Mouse (Mus musculus): ENCODE measurements at regions not wholly inside any gene's neighbourhood (a gene's known extent, or its start where the extent isn't known, plus 50 kb on each side); places are given as distances from the start of the nearest gene placed in this dataset.

- no peak for ATAC-seq (replicated peaks; ENCODE audit: extremely low read depth, insufficient read depth, low FRiP score)
- WGBS: 51% methylated on average over 5 of the region's 5 CpGs
- H3K4me2 ChIP-seq (ENCODE audit: low read depth, low read length): no peak overlapping the region
- no peak overlapping the region for H3K27ac ChIP-seq (ENCODE audit: low read length)
- H3K9ac ChIP-seq (ENCODE audit: low read length): no peak overlapping the region
- peaks cover 25% of the 10 kb centered on the region for H3K4me1 ChIP-seq (ENCODE audit: control insufficient read depth, insufficient read depth, low read length)
- H3K9me3 ChIP-seq (replicated peaks; ENCODE audit: control insufficient read depth, low read length): 0 out of 2 replicates have a peak, but pooled peaks cover 2% of the 10 kb centered on the region
- H3K27me3 ChIP-seq (ENCODE audit: control insufficient read depth, insufficient read depth, low read length): no peaks in the 10 kb centered on the region
- H3K4me3 ChIP-seq (ENCODE audit: low read length): no peak overlapping the region
- H3K36me3 ChIP-seq (ENCODE audit: control insufficient read depth, insufficient read depth): no peaks in the 10 kb centered on the region
These were observed 191.0 kb downstream of the Zfp36l1 start for GRCm38 (mm10) chr12:79921786-79922185.

DNA sequence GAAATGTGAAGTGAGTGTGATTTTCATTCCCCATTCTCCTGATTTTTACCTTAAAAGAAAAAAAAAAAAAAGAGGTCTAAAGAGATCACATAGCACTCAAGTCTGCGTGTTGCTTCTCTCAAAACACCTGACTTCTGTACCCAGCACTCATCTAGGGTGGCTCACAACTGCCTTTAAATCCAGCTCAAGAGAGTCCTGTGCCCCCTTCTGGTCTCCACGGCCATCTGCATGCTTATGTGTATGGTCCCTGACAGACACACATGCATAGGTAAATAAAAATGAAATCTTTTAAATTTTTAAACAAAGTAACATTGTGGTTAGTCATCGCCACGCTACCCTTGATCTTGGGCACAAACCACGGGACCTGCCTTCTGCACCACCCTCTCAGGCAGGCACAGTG, 193.8 kb downstream of the Zfp36l1 start:
- Histone ChIP-seq H3K9me3 (replicated peaks; ENCODE audit: control insufficient read depth, low read length) (peaks cover 8% of the 10 kb centered on the region), H3K27me3 (ENCODE audit: control insufficient read depth, insufficient read depth, low read length) (no peaks in the 10 kb centered on the region), H3K27ac (ENCODE audit: low read length) (no peak overlapping the region), H3K4me1 (ENCODE audit: control insufficient read depth, insufficient read depth, low read length) (peaks cover 4% of the 10 kb centered on the region; the same call in 1 of the 2 replicates), H3K4me2 (ENCODE audit: low read depth, low read length) (no peak overlapping the region), H3K9ac (ENCODE audit: low read length) (no peak overlapping the region), H3K4me3 (ENCODE audit: low read length) (no peak overlapping the region), H3K36me3 (ENCODE audit: control insufficient read depth, insufficient read depth) (no peaks in the 10 kb centered on the region)
- no peak for ATAC-seq (replicated peaks; ENCODE audit: extremely low read depth, insufficient read depth, low FRiP score)
- 88% methylated on average over 5 of the region's 5 CpGs for WGBS

GRCm38 (mm10) chr12:79917634-79918289, 195.1 kb downstream of the Zfp36l1 start:
- peaks cover 8% of the 10 kb centered on the region for H3K9me3 ChIP-seq (replicated peaks; ENCODE audit: control insufficient read depth, low read length)
- peak overlapping the region; percentile 5; the same call in 1 of the 2 replicates for H3K27ac ChIP-seq (ENCODE audit: low read length)
- no peak overlapping the region for H3K4me2 ChIP-seq (ENCODE audit: low read depth, low read length)
- no peaks in the 10 kb centered on the region for H3K27me3 ChIP-seq (ENCODE audit: control insufficient read depth, insufficient read depth, low read length)
- peaks cover 4% of the 10 kb centered on the region; the same call in 1 of the 2 replicates for H3K4me1 ChIP-seq (ENCODE audit: control insufficient read depth, insufficient read depth, low read length)
- WGBS: 37% methylated on average over 10 of the region's 10 CpGs
- no peak overlapping the region for H3K9ac ChIP-seq (ENCODE audit: low read length)
- H3K4me3 ChIP-seq (ENCODE audit: low read length): no peak overlapping the region
- ATAC-seq (replicated peaks; ENCODE audit: extremely low read depth, insufficient read depth, low FRiP score): no peak
- no peaks in the 10 kb centered on the region for H3K36me3 ChIP-seq (ENCODE audit: control insufficient read depth, insufficient read depth)

DNA sequence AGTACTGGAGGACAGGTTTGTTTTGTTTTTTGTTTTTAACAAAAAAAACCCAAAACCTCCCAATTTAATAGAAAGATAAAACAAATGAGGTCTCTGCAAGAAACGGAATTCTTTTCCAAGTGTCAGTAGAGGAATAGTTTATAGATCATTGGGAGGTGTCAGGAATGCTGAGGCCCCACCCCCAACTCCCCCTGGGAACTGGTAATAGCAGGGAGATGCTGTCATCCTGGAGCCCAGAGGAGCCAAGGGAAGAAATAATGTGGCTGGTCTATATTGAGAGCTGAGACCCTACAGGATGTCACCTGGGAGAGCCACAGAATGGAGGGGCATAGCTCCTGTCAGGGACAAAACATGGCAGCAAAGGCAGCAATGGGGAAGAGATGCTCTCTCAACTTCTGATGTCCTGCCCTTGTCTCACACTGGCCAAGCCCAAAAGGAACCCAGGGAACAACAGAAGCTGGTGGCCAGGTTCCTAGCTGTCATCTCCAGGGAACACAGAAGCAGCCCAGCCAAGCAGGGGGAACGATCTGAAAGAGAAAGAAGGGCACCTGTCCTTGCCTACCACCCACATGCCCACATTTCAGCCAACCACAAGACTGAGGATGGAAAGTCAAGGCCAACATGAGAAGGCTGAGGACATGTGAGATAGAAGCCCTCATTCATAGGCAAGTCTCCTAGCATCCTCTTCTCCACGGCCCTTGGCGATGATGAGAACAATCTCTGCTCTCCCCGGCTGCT, 195.7 kb downstream of the Zfp36l1 start:
- no peaks in the 10 kb centered on the region for H3K36me3 ChIP-seq (ENCODE audit: control insufficient read depth, insufficient read depth)
- H3K4me1 ChIP-seq (ENCODE audit: control insufficient read depth, insufficient read depth, low read length): peaks cover 4% of the 10 kb centered on the region; the same call in 1 of the 2 replicates
- 70% methylated on average over 5 of the region's 5 CpGs for WGBS
- no peak overlapping the region for H3K27ac ChIP-seq (ENCODE audit: low read length)
- ATAC-seq (replicated peaks; ENCODE audit: extremely low read depth, insufficient read depth, low FRiP score): no peak
- no peak overlapping the region for H3K4me2 ChIP-seq (ENCODE audit: low read depth, low read length)
- H3K27me3 ChIP-seq (ENCODE audit: control insufficient read depth, insufficient read depth, low read length): no peaks in the 10 kb centered on the region
- H3K9me3 ChIP-seq (replicated peaks; ENCODE audit: control insufficient read depth, low read length): peaks cover 8% of the 10 kb centered on the region
- no peak overlapping the region for H3K9ac ChIP-seq (ENCODE audit: low read length)
- H3K4me3 ChIP-seq (ENCODE audit: low read length): no peak overlapping the region

- ATAC-seq (replicated peaks; ENCODE audit: extremely low read depth, insufficient read depth, low FRiP score): no peak
- no peak overlapping the region for H3K4me3 ChIP-seq (ENCODE audit: low read length)
These were observed 198.9 kb downstream of the Zfp36l1 start for GRCm38 (mm10) chr12:79913898-79914297.

DNA sequence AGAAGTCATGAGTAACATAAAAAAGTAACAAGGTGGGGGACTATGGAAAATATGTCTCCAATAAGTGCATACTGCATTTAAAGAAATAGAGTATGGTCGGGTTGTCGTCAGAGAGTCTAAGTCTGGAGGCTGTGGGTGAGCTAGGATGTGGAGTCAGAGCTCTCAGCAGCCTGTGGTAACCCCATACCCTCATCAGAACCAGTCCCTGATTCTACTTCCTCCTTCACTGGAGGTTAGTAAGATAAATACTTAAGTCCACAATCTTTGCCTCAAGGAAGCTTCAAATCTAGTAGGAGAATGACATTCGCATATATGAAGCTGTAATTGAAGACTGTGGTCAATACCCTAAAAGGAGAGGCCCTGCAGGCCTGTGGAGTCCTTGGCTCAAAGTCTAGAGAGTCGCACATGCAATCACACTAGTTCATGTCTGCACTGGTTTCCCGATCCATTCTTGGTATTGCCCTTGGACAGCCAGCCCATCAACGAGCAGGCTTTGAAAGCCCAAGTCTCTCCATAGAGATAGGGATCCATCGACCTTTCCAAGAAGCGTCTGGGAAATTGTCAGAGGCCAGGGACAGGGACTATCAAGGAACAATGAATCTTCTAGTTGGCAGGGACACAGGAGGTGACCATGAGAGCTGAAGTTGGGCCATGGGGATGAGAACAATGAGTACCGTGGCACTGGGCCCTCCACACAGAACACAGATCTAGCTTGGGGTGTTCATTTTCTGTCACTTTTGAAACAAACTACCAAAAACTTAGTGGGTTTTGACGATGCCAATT, 200.3 kb downstream of the Zfp36l1 start:
- Histone ChIP-seq H3K27me3 (ENCODE audit: control insufficient read depth, insufficient read depth, low read length) (no peaks in the 10 kb centered on the region), H3K36me3 (ENCODE audit: control insufficient read depth, insufficient read depth) (no peaks in the 10 kb centered on the region), H3K9ac (ENCODE audit: low read length) (no peak overlapping the region), H3K4me3 (ENCODE audit: low read length) (no peak overlapping the region), H3K4me1 (ENCODE audit: control insufficient read depth, insufficient read depth, low read length) (peaks cover 12% of the 10 kb centered on the region), H3K27ac (ENCODE audit: low read length) (no peak overlapping the region), H3K4me2 (ENCODE audit: low read depth, low read length) (no peak overlapping the region), H3K9me3 (replicated peaks; ENCODE audit: control insufficient read depth, low read length) (peaks cover 6% of the 10 kb centered on the region)
- no peak for ATAC-seq (replicated peaks; ENCODE audit: extremely low read depth, insufficient read depth, low FRiP score)
- WGBS: 87% methylated on average over 10 of the region's 10 CpGs

More at GRCm38 (mm10) chr12:79913898-79914297, 198.9 kb downstream of the Zfp36l1 start:
- no peak overlapping the region for H3K4me2 ChIP-seq (ENCODE audit: low read depth, low read length)
- peaks cover 6% of the 10 kb centered on the region for H3K9me3 ChIP-seq (replicated peaks; ENCODE audit: control insufficient read depth, low read length)
- WGBS: 60% methylated on average over 6 of the region's 6 CpGs
- H3K27ac ChIP-seq (ENCODE audit: low read length): no peak overlapping the region
- no peaks in the 10 kb centered on the region for H3K36me3 ChIP-seq (ENCODE audit: control insufficient read depth, insufficient read depth)
- no peaks in the 10 kb centered on the region for H3K27me3 ChIP-seq (ENCODE audit: control insufficient read depth, insufficient read depth, low read length)
- H3K4me1 ChIP-seq (ENCODE audit: control insufficient read depth, insufficient read depth, low read length): peaks cover 12% of the 10 kb centered on the region
- no peak overlapping the region for H3K9ac ChIP-seq (ENCODE audit: low read length)

DNA sequence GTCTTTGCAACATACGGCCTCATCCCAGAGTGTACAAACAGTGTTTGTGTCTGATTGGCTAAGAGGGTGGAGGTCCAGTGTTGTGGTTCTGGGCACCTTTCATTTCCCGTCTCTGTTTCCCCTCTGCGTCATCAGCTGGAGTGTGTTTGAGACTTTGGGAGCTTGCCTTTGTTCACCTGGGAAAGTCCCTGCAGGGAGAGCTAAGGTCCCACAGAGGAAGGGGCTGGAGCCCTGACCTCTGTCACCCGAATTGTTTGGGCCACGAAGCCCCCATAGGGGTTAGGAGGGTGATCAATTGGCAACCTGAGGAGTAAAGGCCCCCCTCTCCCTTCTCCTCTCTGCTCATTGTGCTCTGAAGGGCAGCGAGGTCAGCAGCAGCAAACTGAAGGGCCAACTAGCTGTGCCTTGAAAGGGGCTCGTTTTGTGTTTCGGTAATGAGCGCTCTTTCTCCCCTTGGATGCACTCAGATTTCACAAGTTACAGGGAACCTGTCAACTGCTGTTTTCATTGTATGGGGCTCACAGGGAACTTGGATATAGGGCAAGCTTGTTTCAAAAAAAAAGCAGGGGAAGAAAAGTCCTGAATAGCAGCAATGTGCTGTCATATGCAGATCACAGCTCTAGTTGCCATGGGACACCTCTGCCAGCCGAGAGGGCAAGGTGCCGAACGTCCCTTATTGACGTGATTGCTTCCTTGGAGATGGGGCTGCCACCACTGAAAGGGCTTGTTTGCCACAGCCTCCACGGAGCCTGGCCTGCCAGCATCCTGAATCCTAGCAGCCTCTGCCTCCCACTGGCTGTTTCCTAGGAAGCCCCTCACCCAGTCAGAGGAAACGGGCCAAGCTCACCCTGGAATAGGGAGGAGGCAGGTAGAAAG, 201.7 kb downstream of the Zfp36l1 start:
- Histone ChIP-seq H3K9ac (ENCODE audit: low read length) (no peak overlapping the region), H3K9me3 (replicated peaks; ENCODE audit: control insufficient read depth, low read length) (peaks cover 6% of the 10 kb centered on the region), H3K4me3 (ENCODE audit: low read length) (no peak overlapping the region), H3K27me3 (ENCODE audit: control insufficient read depth, insufficient read depth, low read length) (no peaks in the 10 kb centered on the region), H3K4me2 (ENCODE audit: low read depth, low read length) (no peak overlapping the region), H3K4me1 (ENCODE audit: control insufficient read depth, insufficient read depth, low read length) (peaks cover 23% of the 10 kb centered on the region), H3K27ac (ENCODE audit: low read length) (no peak overlapping the region), H3K36me3 (ENCODE audit: control insufficient read depth, insufficient read depth) (no peaks in the 10 kb centered on the region)
- no peak for ATAC-seq (replicated peaks; ENCODE audit: extremely low read depth, insufficient read depth, low FRiP score)
- WGBS: 65% methylated on average over 15 of the region's 15 CpGs

DNA sequence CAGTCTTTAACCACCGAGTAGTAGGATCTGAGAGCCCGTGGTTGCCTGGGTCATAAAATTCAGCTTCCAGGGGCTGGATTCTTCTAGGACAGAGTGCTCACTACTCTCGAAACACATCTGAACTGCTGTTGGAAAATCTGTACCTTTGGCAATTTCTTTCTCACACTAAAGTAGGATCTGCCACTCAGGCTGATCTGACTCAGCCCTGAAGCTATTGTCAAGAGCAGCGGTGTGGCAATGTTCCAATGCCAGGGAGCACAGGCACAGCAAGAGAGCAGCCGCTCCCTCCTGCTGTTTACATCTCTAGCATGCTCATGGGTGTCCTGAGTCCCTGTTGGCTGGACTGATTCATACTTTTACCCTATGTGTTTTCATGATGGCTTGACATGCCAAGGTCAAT, 205.2 kb downstream of the Zfp36l1 start:
- WGBS: 41% methylated on average over 5 of the region's 5 CpGs
- Histone ChIP-seq H3K36me3 (ENCODE audit: control insufficient read depth, insufficient read depth) (no peaks in the 10 kb centered on the region), H3K4me2 (ENCODE audit: low read depth, low read length) (no peak overlapping the region), H3K9ac (ENCODE audit: low read length) (peak overlapping the region; percentile 72; the same call in 1 of the 2 replicates), H3K4me1 (ENCODE audit: control insufficient read depth, insufficient read depth, low read length) (peaks cover 50% of the 10 kb centered on the region), H3K9me3 (replicated peaks; ENCODE audit: control insufficient read depth, low read length) (no peaks in the 10 kb centered on the region), H3K4me3 (ENCODE audit: low read length) (no peak overlapping the region), H3K27ac (ENCODE audit: low read length) (peak overlapping the region; percentile 100), H3K27me3 (ENCODE audit: control insufficient read depth, insufficient read depth, low read length) (no peaks in the 10 kb centered on the region)
- ATAC-seq (replicated peaks; ENCODE audit: extremely low read depth, insufficient read depth, low FRiP score): no peak
